In the genomic region with DNA sequence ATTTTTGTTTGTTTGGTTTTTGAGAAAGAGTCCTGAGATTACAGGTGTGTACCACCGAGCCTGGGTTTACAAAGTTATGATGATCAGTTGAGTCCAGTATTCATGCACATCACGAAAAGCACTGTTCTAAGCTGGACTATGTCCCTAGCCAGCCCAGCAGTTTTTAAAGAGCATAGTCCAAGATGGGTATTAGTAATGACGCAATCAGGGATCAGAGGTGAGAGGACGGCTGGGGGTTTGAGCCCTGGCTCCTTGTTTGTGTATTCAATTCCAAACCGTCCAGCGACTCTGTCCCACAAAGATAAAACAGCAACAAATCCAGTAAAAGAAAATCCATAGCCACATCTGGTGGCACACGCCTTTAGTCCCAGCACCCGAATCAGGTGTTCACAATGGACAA, we compare ENCODE assay signal across 8 mouse cellular contexts. TPM values are rescaled to one million over a fixed set of nuclear protein-coding genes. Genes with fewer than 3 reads are reported as not detected.
DNase-seq lines count a peak whose midpoint lies in the region; ATAC-seq and TF ChIP-seq lines count a peak whose summit lies in the region.

No protein-coding gene starts in this region.

- H3K4me1 ChIP-seq in heart, adult 2 months (ENCODE audit: control insufficient read depth, insufficient read depth, low read length) = peaks cover 5% of the 10 kb centered on the region
- H3K4me1 ChIP-seq in testis, adult 2 months (ENCODE audit: control insufficient read depth, insufficient read depth, low read length) = peaks cover 6% of the 10 kb centered on the region
- H3K4me1 ChIP-seq in liver, embryonic 11.5 days (replicated peaks; ENCODE audit: control insufficient read depth, insufficient read depth, low read length) = peaks cover 38% of the 10 kb centered on the region

- no peaks in the 10 kb centered on the region for H3K9me3 ChIP-seq in liver, embryonic 11.5 days (ENCODE audit: control insufficient read depth, low read length)

- no peaks in the 10 kb centered on the region; the same call in 1 of the 2 replicates for H3K79me2 ChIP-seq in heart, adult 2 months (replicated peaks; ENCODE audit: control insufficient read depth, insufficient read depth, low read length)

- no peak overlapping the region for H3K4me3 ChIP-seq in heart, adult 2 months
- H3K4me3 ChIP-seq in testis, adult 2 months (ENCODE audit: control insufficient read depth, low read depth, low read length) = peak overlapping the region; percentile 8; the same call in 1 of the 2 replicates
- no peak overlapping the region for H3K4me3 ChIP-seq in liver, embryonic 11.5 days (ENCODE audit: low read depth, low read length)

- H3K9ac ChIP-seq in heart, adult 2 months (ENCODE audit: low read depth, low read length) = no peak overlapping the region
- H3K9ac ChIP-seq in liver, embryonic 11.5 days (ENCODE audit: low read depth, low read length) = no peak overlapping the region

- H3K36me3 ChIP-seq in heart, adult 2 months (ENCODE audit: control insufficient read depth, insufficient read depth, low read length) = no peaks in the 10 kb centered on the region; the same call in 1 of the 2 replicates
- H3K36me3 ChIP-seq in testis, adult 2 months (ENCODE audit: control insufficient read depth, insufficient read depth, low read length) = no peaks in the 10 kb centered on the region; the same call in 1 of the 2 replicates
- peaks cover 8% of the 10 kb centered on the region for H3K36me3 ChIP-seq in liver, embryonic 11.5 days (ENCODE audit: control insufficient read depth, insufficient read depth, low read length)

- 62% methylated on average over 8 of the region's 8 CpGs for WGBS in heart, adult 2 months
- WGBS in liver, embryonic 11.5 days = 60% methylated on average over 8 of the region's 8 CpGs

- TF ChIP-seq EP300 in heart, adult 2 months (IDR thresholded peaks at IDR 0.05; ENCODE audit: insufficient read depth, low read depth, low read length) = no peak

- no peak for DNase-seq in heart, adult 2 months
- no peak for DNase-seq in heart, adult 18-20 months
- DNase-seq in testis, postnatal 14 days (ENCODE audit: low spot score) = no peak
- no peak for DNase-seq in liver, embryonic 11.5 days (ENCODE audit: low spot score)
- no peak for DNase-seq in urinary bladder, postnatal 10 days (ENCODE audit: low spot score)
- no peak for DNase-seq in thymus, postnatal 14 days
- DNase-seq in gastrocnemius, adult 18-20 months (ENCODE audit: low spot score) = no peak

- H3K27me3 ChIP-seq in heart, adult 2 months (ENCODE audit: control insufficient read depth, insufficient read depth, low read length) = no peaks in the 10 kb centered on the region
- H3K27me3 ChIP-seq in testis, adult 2 months (ENCODE audit: control insufficient read depth, insufficient read depth, low read length) = no peaks in the 10 kb centered on the region
- H3K27me3 ChIP-seq in liver, embryonic 11.5 days (replicated peaks; ENCODE audit: control insufficient read depth, insufficient read depth, low read length) = no peaks in the 10 kb centered on the region

- peak overlapping the region; percentile 73 for H3K4me2 ChIP-seq in liver, embryonic 11.5 days

- no peak for ATAC-seq in liver, embryonic 11.5 days (replicated peaks; ENCODE audit: low FRiP score)

- peak overlapping the region; percentile 88 for H3K27ac ChIP-seq in heart, adult 2 months
- no peak overlapping the region for H3K27ac ChIP-seq in testis, adult 2 months (ENCODE audit: control insufficient read depth, insufficient read depth, low read depth, low read length)
- H3K27ac ChIP-seq in liver, embryonic 11.5 days (ENCODE audit: low read depth, low read length) = peak overlapping the region; percentile 81; the same call in 1 of the 2 replicates

- no peak for TF ChIP-seq POLR2A in heart, adult 2 months (IDR thresholded peaks at IDR 0.05; ENCODE audit: insufficient read depth, low read depth, low read length)
- no peak for TF ChIP-seq POLR2A in testis, adult 2 months (IDR thresholded peaks at IDR 0.05; ENCODE audit: control insufficient read depth, low read depth, low read length)

- intact Hi-C loops in heart, adult 2 months (cut with DNase I) = no loop called here

- no peak for TF ChIP-seq CTCF in heart, adult 2 months (IDR thresholded peaks at IDR 0.05)
- TF ChIP-seq CTCF in testis, adult 2 months (IDR thresholded peaks at IDR 0.05; ENCODE audit: control insufficient read depth, insufficient read depth, insufficient replicate concordance, low read depth, low read length) = no peak

RNA-seq across cellular contexts. Expression of a gene that starts 1.4 kb away (rescaled TPM):
- total RNA-seq in heart, adult 2 months (2021) = 100 to 1,000 TPM in 1 of 2 experiments, 10 to 100 TPM in 1; 91.0 to 108 TPM
- polyA plus RNA-seq in heart, adult 2 months (2012; rRNA removed) = 151 and 176 TPM in 2 replicates
- total RNA-seq in heart, adult 18-20 months (2021) = 100 to 1,000 TPM in 1 of 2 experiments, 10 to 100 TPM in 1; 93.3 to 109 TPM
- 253 and 269 TPM in 2 replicates for polyA plus RNA-seq in testis, adult 2 months (2012; rRNA removed)
- 98.8 and 105 TPM in 2 replicates for polyA plus RNA-seq in liver, embryonic 11.5 days (2014; fragmentation: Nextera tagmentation; extraction: Ambion mirVana)
- total RNA-seq in gastrocnemius, adult 18-20 months (2021) = 10 to 100 TPM; 91.4 to 92.8 TPM

RNA-seq across cellular contexts. Expression of a gene that starts 10.4 kb away (rescaled TPM):
- total RNA-seq in heart, adult 2 months (2021) = 1 to 10 TPM in 1 of 2 experiments, under 1 TPM in 1; 0.55 to 1.5 TPM
- polyA plus RNA-seq in heart, adult 2 months (2012; rRNA removed) = 1.1 and 1.7 TPM in 2 replicates
- total RNA-seq in heart, adult 18-20 months (2021) = 1 to 10 TPM in 1 of 2 experiments, under 1 TPM in 1; 0.42 to 2.0 TPM
- 3.4 and 3.8 TPM in 2 replicates for polyA plus RNA-seq in testis, adult 2 months (2012; rRNA removed)
- polyA plus RNA-seq in liver, embryonic 11.5 days (2014; fragmentation: Nextera tagmentation; extraction: Ambion mirVana) = 44.8 and 45.3 TPM in 2 replicates
- total RNA-seq in gastrocnemius, adult 18-20 months (2021) = under 1 TPM; 0.23 to 0.88 TPM

RNA-seq across cellular contexts. Expression of a gene that starts 38.8 kb away (rescaled TPM):
- 10 to 100 TPM; 23.1 to 28.2 TPM for total RNA-seq in heart, adult 2 months (2021)
- polyA plus RNA-seq in heart, adult 2 months (2012; rRNA removed) = 23.7 and 29.5 TPM in 2 replicates
- 10 to 100 TPM; 24.7 to 27.6 TPM for total RNA-seq in heart, adult 18-20 months (2021)
- 6.6 and 8.3 TPM in 2 replicates for polyA plus RNA-seq in testis, adult 2 months (2012; rRNA removed)
- 6.3 and 6.6 TPM in 2 replicates for polyA plus RNA-seq in liver, embryonic 11.5 days (2014; fragmentation: Nextera tagmentation; extraction: Ambion mirVana)
- total RNA-seq in gastrocnemius, adult 18-20 months (2021) = 1 to 10 TPM; 8.1 to 9.6 TPM

RNA-seq across cellular contexts. Expression of a gene that starts 42.7 kb away (rescaled TPM):
- 1 to 10 TPM; 6.1 to 8.6 TPM for total RNA-seq in heart, adult 2 months (2021)
- 8.8 and 10.8 TPM in 2 replicates for polyA plus RNA-seq in heart, adult 2 months (2012; rRNA removed)
- total RNA-seq in heart, adult 18-20 months (2021) = 10 to 100 TPM in 1 of 2 experiments, 1 to 10 TPM in 1; 9.6 to 10.5 TPM
- 0.57 and 0.63 TPM in 2 replicates for polyA plus RNA-seq in testis, adult 2 months (2012; rRNA removed)
- polyA plus RNA-seq in liver, embryonic 11.5 days (2014; fragmentation: Nextera tagmentation; extraction: Ambion mirVana) = 3.1 and 3.5 TPM in 2 replicates
- total RNA-seq in gastrocnemius, adult 18-20 months (2021) = 1 to 10 TPM; 4.2 to 4.6 TPM

RNA-seq across cellular contexts. Expression of a gene that starts 50.5 kb away (rescaled TPM):
- 10 to 100 TPM; 56.8 to 59.7 TPM for total RNA-seq in heart, adult 2 months (2021)
- 42.1 and 55.5 TPM in 2 replicates for polyA plus RNA-seq in heart, adult 2 months (2012; rRNA removed)
- 10 to 100 TPM; 56.8 to 66.1 TPM for total RNA-seq in heart, adult 18-20 months (2021)
- 51.3 and 54.5 TPM in 2 replicates for polyA plus RNA-seq in testis, adult 2 months (2012; rRNA removed)
- polyA plus RNA-seq in liver, embryonic 11.5 days (2014; fragmentation: Nextera tagmentation; extraction: Ambion mirVana) = 121 and 126 TPM in 2 replicates
- total RNA-seq in gastrocnemius, adult 18-20 months (2021) = 10 to 100 TPM; 48.4 to 52.9 TPM
